Mouse (Mus musculus): ENCODE measurements around the gene Tusc2. TPM values are rescaled to one million over a fixed set of nuclear protein-coding genes. Genes with fewer than 3 reads are reported as not detected.

Tusc2 gene
- polyA plus RNA-seq, 1 experiment = 32.5 TPM

DNA sequence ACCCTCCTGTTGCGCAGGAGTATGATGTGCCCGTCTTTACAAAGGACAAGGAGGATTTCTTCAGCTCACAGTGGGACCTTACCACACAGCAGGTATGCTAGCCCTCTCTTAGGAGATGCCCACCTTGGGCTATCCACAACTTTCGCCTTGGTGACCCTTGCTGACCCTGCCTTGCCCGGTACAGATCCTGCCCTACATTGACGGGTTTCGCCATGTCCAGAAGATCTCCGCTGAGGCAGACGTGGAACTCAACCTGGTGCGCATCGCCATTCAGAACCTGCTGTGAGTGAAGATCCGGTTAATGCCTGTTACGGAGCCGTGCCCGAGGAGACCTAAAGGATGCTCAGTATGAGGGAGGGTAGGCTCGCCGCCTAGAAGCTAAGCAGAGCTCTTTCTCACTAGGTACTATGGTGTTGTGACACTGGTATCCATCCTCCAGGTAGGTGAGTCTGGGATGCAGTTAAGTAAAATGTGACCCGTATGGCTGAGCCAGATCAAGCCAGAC lies 18.8 kb upstream of the Tusc2 start:
- H3K4me1 ChIP-seq (ENCODE audit: control insufficient read depth, insufficient read depth, insufficient read length) = peaks cover 18% of the 10 kb centered on the region; the same call in 1 of the 2 replicates
- WGBS = 96% methylated on average over 17 of the region's 17 CpGs
- TF ChIP-seq CTCF (IDR thresholded peaks at IDR 0.05; ENCODE audit: extremely low read depth, insufficient read depth, insufficient read length, insufficient replicate concordance) (no peak), POLR2A (IDR thresholded peaks at IDR 0.05; ENCODE audit: low read depth, low read length) (no peak)

DNA sequence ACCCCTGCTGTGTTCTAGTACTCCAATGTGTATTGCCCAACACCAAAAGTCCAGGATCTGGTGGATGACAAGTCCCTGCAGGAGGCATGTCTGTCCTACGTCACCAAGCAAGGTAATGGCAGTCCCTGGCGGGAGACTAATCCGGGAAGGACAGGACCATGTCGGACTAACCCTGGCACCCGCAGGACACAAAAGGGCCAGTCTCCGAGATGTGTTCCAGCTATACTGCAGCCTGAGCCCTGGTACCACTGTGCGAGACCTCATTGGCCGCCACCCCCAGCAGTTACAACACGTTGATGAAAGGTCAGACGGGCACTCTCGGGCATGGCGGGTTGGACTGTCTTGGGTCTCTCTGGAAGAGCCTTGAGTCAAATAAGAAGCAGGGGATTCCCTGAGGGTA lies 18.3 kb upstream of the Tusc2 start:
- no peak for DNase-seq (ENCODE audit: low read depth in 1 of 2, low spot score in 2 of 2)
- Histone ChIP-seq H3K4me3 (ENCODE audit: extremely low read depth, insufficient read depth, insufficient read length) (no peak overlapping the region), H3K27ac (ENCODE audit: insufficient read depth, low read length) (no peak overlapping the region), H3K4me1 (ENCODE audit: control insufficient read depth, insufficient read depth, insufficient read length) (peaks cover 18% of the 10 kb centered on the region; the same call in 1 of the 2 replicates), H3K27me3 (ENCODE audit: control insufficient read depth, insufficient read depth, low read length) (no peaks in the 10 kb centered on the region), H3K36me3 (ENCODE audit: control insufficient read depth, insufficient read depth, low read length) (peaks cover 5% of the 10 kb centered on the region; the same call in 1 of the 2 replicates)
- WGBS = 96% methylated on average over 12 of the region's 12 CpGs
- TF ChIP-seq POLR2A (IDR thresholded peaks at IDR 0.05; ENCODE audit: low read depth, low read length) (no peak), CTCF (IDR thresholded peaks at IDR 0.05; ENCODE audit: extremely low read depth, insufficient read depth, insufficient read length, insufficient replicate concordance) (no peak)

More for the DNA sequence above, 18.8 kb upstream of the Tusc2 start:
- Histone ChIP-seq H3K36me3 (ENCODE audit: control insufficient read depth, insufficient read depth, low read length) (peaks cover 7% of the 10 kb centered on the region; the same call in 1 of the 2 replicates), H3K27me3 (ENCODE audit: control insufficient read depth, insufficient read depth, low read length) (no peaks in the 10 kb centered on the region), H3K4me3 (ENCODE audit: extremely low read depth, insufficient read depth, insufficient read length) (no peak overlapping the region), H3K27ac (ENCODE audit: insufficient read depth, low read length) (no peak overlapping the region)
- DNase-seq (ENCODE audit: low read depth in 1 of 2, low spot score in 2 of 2) = no peak

DNA sequence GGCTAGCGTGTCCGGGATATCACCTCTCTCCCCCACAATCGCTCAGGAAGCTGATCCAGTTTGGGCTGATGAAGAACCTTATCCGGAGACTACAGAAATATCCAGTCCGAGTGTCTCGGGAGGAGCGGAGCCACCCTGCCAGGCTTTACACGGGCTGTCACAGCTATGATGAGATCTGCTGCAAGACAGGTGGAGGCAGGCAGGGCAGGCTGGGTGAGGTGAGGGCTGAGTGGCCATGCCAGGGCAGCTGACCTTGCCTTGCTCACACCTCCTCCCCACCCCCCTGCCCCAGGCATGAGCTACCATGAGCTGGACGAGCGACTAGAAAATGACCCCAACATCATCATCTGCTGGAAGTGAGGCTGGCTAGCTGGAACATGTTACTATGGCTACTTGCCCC lies 17.9 kb upstream of the Tusc2 start:
- Histone ChIP-seq H3K4me3 (ENCODE audit: extremely low read depth, insufficient read depth, insufficient read length) (no peak overlapping the region), H3K36me3 (ENCODE audit: control insufficient read depth, insufficient read depth, low read length) (peaks cover 3% of the 10 kb centered on the region; the same call in 1 of the 2 replicates), H3K27me3 (ENCODE audit: control insufficient read depth, insufficient read depth, low read length) (no peaks in the 10 kb centered on the region), H3K27ac (ENCODE audit: insufficient read depth, low read length) (no peak overlapping the region), H3K4me1 (ENCODE audit: control insufficient read depth, insufficient read depth, insufficient read length) (peaks cover 20% of the 10 kb centered on the region; the same call in 1 of the 2 replicates)
- TF ChIP-seq POLR2A (IDR thresholded peaks at IDR 0.05; ENCODE audit: low read depth, low read length) = no peak
- TF ChIP-seq CTCF (IDR thresholded peaks at IDR 0.05; ENCODE audit: extremely low read depth, insufficient read depth, insufficient read length, insufficient replicate concordance) = no peak
- 95% methylated on average over 10 of the region's 10 CpGs for WGBS
- DNase-seq (ENCODE audit: low read depth in 1 of 2, low spot score in 2 of 2) = no peak

DNA sequence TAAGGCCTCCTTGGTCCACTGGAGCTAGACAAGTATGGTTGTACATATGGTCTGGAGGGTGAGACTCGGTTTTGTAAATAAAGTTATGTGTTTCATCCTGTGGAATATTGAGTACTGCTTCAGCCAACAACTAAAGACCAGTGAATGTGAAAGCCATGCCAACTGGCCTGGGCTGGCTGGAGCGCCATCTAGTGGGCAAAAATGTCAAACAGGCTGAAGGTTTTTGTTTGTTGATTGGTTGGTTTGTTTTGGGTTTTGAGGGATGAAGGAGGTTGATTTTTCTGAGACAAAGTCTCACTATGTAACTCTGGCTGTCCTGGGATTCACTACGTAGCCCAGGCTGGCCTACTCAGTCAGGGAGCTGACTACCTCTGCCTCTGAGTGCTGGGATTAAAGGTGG lies 17.5 kb upstream of the Tusc2 start:
- 17% methylated on average over 3 of the region's 3 CpGs for WGBS
- Histone ChIP-seq H3K27ac (ENCODE audit: insufficient read depth, low read length) (no peak overlapping the region), H3K4me1 (ENCODE audit: control insufficient read depth, insufficient read depth, insufficient read length) (peaks cover 24% of the 10 kb centered on the region; the same call in 1 of the 2 replicates)

GRCm38 (mm10) chr9:107547026-107547425 lies 16.0 kb upstream of the Tusc2 start, which contains the start of gene Zmynd10:
Gene Zmynd10 (plus strand): TSS chr9:107547298.
- WGBS = 3% methylated on average over 20 of the region's 20 CpGs
- Histone ChIP-seq H3K27me3 (ENCODE audit: control insufficient read depth, insufficient read depth, low read length) (no peaks in the 10 kb centered on the region), H3K36me3 (ENCODE audit: control insufficient read depth, insufficient read depth, low read length) (peaks cover 3% of the 10 kb centered on the region; the same call in 1 of the 2 replicates), H3K4me3 (ENCODE audit: extremely low read depth, insufficient read depth, insufficient read length) (no peak within 1 kb of the TSS), H3K27ac (ENCODE audit: insufficient read depth, low read length) (no peak within 1 kb of the TSS), H3K4me1 (ENCODE audit: control insufficient read depth, insufficient read depth, insufficient read length) (peaks cover 31% of the 10 kb centered on the region)
- DNase-seq (ENCODE audit: low read depth in 1 of 2, low spot score in 2 of 2) = peak in 1 of 2 experiments; percentile 79
- TF ChIP-seq CTCF (IDR thresholded peaks at IDR 0.05; ENCODE audit: extremely low read depth, insufficient read depth, insufficient read length, insufficient replicate concordance) (no peak), POLR2A (IDR thresholded peaks at IDR 0.05; ENCODE audit: low read depth, low read length) (no peak)

More for the DNA sequence above, 17.5 kb upstream of the Tusc2 start:
- Histone ChIP-seq H3K27me3 (ENCODE audit: control insufficient read depth, insufficient read depth, low read length) (no peaks in the 10 kb centered on the region), H3K4me3 (ENCODE audit: extremely low read depth, insufficient read depth, insufficient read length) (no peak overlapping the region), H3K36me3 (ENCODE audit: control insufficient read depth, insufficient read depth, low read length) (peaks cover 3% of the 10 kb centered on the region; the same call in 1 of the 2 replicates)
- DNase-seq (ENCODE audit: low read depth in 1 of 2, low spot score in 2 of 2) = peak in 1 of 2 experiments; percentile 67
- TF ChIP-seq CTCF (IDR thresholded peaks at IDR 0.05; ENCODE audit: extremely low read depth, insufficient read depth, insufficient read length, insufficient replicate concordance) (peak; percentile 83; the same call in 1 of the 2 replicates), POLR2A (IDR thresholded peaks at IDR 0.05; ENCODE audit: low read depth, low read length) (no peak)

DNA sequence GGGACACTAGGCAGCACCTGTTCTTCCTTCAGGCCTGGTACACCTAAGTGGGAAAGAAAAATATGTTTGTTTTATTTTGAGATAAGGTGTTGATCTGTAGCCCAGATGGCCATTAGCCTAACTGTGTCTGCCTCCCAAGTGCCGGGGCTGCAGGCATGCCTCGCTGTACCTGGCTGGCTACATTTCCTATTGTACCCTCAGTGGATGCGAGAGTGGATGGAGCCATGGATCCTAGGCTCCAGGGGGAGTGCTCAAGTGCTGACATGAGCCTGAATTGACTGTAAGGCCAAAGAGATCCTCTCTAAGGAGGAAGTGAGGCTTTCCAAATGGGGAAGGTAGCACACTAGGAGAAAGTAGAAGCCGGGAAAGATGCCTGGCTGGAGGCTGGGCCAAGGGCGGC lies 15.1 kb upstream of the Tusc2 start:
- Histone ChIP-seq H3K4me1 (ENCODE audit: control insufficient read depth, insufficient read depth, insufficient read length) (peaks cover 28% of the 10 kb centered on the region), H3K36me3 (ENCODE audit: control insufficient read depth, insufficient read depth, low read length) (peaks cover 3% of the 10 kb centered on the region; the same call in 1 of the 2 replicates), H3K27me3 (ENCODE audit: control insufficient read depth, insufficient read depth, low read length) (no peaks in the 10 kb centered on the region), H3K4me3 (ENCODE audit: extremely low read depth, insufficient read depth, insufficient read length) (no peak overlapping the region), H3K27ac (ENCODE audit: insufficient read depth, low read length) (no peak overlapping the region)
- DNase-seq (ENCODE audit: low read depth in 1 of 2, low spot score in 2 of 2) = no peak
- TF ChIP-seq POLR2A (IDR thresholded peaks at IDR 0.05; ENCODE audit: low read depth, low read length) (no peak), CTCF (IDR thresholded peaks at IDR 0.05; ENCODE audit: extremely low read depth, insufficient read depth, insufficient read length, insufficient replicate concordance) (no peak)
- 82% methylated on average over 5 of the region's 5 CpGs for WGBS

- H3K27me3 ChIP-seq (ENCODE audit: control insufficient read depth, insufficient read depth, low read length) = no peaks in the 10 kb centered on the region
- no peak for DNase-seq (ENCODE audit: low read depth in 1 of 2, low spot score in 2 of 2)
- H3K4me3 ChIP-seq (ENCODE audit: extremely low read depth, insufficient read depth, insufficient read length) = no peak overlapping the region
- 92% methylated on average over 10 of the region's 10 CpGs for WGBS
- no peak overlapping the region for H3K27ac ChIP-seq (ENCODE audit: insufficient read depth, low read length)
- TF ChIP-seq CTCF (IDR thresholded peaks at IDR 0.05; ENCODE audit: extremely low read depth, insufficient read depth, insufficient read length, insufficient replicate concordance) (no peak), POLR2A (IDR thresholded peaks at IDR 0.05; ENCODE audit: low read depth, low read length) (no peak)
- H3K4me1 ChIP-seq (ENCODE audit: control insufficient read depth, insufficient read depth, insufficient read length) = peaks cover 33% of the 10 kb centered on the region
- peaks cover 3% of the 10 kb centered on the region; the same call in 1 of the 2 replicates for H3K36me3 ChIP-seq (ENCODE audit: control insufficient read depth, insufficient read depth, low read length)
These were observed 14.2 kb upstream of the Tusc2 start for GRCm38 (mm10) chr9:107548820-107549219.

Data from spleen, adult 2 months (tissue).